Mouse (Mus musculus): Measurements from ENCODE around the gene Trim44.

Gene Trim44

GRCm38 (mm10) chr2:102364565-102365200 lies 42.9 kb downstream of the Trim44 start:
- no peak for DNase-seq (ENCODE audit: low spot score)

DNA sequence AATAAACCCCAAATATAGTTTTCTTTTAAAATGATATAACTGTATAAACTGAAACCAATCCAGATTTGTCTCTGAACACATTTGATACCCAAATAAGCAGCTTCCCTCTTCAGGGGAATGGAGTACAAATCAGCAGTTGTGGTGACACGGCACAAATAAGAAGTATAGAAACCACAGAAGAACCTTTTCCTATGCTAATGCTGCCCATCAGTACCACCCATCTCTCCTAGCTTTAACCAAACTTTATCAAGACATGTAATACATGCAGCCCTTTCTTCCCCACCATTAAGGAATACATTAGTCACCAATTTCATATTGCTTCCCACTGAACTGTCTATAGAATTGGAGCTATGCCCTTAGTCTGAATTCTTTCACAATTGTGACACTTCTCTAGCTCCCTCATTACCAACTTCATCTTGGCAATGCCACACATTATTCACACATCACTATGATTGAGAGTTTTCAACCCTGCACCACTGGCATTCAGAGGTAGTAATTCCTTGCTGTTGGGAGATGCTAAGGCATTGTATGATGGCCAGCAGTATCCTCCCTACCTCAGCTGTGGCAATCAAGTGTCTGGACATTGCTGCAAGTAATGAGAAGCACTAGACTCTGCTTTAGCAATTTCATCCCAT lies 44.6 kb downstream of the Trim44 start:
- no peak for DNase-seq (ENCODE audit: low spot score)

DNA sequence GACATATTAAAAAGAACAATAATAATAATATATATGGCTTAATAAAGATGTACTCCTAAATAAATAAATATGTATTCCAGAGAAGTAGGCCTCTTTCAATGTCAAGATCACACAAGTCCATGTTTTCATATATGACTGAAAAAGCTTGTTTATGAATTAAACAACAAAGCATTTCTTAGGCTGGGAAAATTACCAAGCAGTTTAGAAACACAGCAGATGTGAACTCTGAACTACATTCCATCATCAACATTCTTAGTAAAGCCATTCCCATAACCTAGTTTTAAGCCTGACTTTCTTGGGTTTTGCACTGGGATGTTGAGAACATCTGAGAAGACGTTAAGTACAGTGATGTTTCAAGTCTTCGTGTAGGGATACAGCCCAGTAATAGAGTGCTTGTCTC lies 45.4 kb downstream of the Trim44 start:
- no peak for DNase-seq (ENCODE audit: low spot score)

DNA sequence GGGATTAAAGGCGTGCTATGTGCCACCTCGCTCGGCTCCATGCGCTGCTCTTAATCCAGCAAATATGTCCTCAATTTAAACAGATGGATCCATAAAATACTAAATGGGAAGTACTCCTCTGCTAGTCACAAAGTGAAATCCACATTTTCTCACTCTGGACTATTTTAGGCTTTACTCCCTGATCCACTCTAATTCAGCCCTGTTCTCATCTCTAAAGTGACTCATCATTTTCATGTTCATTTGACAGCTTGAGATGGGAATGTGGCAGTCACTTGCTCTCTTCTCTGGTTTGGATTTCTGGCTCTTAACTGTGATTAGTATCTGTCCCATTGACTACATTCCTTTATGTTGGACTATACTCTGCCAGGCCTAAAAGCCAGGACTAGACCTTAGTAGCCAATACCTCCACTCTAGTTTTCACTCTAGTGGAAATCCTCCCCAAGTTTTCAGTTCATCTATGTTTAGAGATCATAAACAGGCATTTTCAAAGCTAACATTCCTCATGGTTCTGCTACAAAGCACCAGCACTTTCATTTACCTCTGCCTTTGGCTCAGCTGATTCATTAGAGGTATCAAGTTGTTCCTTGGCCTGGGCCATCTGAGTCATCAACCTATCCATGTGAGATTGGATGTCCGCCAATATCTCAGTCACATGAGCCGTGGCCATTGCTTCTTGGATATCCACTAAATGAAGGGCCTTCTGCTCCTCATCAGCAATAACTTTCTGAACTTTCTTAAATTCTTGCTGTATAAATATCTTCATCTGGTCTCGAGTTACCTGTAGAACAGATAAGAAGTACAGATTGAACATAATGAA lies 50.5 kb downstream of the Trim44 start:
- no peak for DNase-seq (ENCODE audit: low spot score)

DNA sequence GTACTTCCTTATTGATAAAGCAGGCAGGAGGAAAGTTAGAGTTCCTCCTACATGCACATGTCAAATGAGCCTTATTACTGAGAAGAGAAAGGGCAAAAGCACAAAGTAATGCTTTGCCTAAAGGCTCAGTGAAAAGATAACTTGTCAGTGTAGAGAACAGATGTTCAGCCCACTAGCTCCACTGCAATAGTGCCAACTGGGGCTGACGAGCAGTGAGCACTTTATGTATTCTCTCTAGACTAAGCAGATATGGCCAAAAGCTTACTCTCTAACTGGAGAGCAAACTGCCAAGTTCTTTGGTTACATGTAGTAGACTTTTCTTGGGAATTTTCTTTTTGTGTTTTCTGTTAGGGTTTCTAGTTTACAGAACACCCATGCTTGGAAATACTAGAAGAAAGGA lies 53.6 kb downstream of the Trim44 start:
- no peak for DNase-seq (ENCODE audit: low spot score)

DNA sequence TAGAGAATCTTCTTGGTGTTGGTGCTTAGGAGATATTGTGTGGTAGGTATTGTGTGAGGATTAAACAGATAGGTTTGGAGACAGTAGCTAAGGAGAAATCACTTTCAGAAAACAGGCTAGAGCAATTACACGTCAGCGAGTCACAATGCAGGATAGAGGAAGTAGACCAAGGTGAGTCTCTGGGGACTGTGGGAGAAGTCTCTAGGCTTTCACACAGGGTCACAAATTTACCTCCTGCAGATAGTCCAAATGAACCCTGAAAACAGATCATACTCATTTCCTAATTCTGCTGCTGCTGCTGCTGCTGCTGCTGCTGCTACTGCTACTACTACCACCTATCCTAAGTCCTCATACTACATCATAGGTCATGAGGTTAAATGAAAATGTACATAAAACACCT lies 66.2 kb downstream of the Trim44 start:
- DNase-seq (ENCODE audit: low spot score) = no peak

DNA sequence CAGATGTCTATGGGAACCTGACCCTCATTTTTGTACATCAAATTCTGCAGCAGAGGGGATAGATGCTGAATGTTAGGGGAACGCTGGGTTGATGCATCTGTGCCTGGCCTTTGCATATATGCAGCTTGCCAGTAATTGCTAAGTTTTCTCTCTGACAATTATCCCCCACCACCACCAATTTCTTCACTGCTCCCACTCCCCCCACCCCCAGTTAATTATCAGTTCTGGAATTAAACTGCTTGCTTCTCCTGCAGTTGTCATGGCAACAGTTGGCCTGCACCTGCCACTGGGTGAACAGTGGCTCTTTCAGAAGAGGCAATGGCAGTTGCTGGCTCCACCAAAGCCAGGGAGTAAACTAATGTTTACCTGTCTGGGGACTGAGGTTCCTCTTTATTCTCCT lies 70.8 kb downstream of the Trim44 start:
- peak; percentile 55 for DNase-seq (ENCODE audit: low spot score)

DNA sequence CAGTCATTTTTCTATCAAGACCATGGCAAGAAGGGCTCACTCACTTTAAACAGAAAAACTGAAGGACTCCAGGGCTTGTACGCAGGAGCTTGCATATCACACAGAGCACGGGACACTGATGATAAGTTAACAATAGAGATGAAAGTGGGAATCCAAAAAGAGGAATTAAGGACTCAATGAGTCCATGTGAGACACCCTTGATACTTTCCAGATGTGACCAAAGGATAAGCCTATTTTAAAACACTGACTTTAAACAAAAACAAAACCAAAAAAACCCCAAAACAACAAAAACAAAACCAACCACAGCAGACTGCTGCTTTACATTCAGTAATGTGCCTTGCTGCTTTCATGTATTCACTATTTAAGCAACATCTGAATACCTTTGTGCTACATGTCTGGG lies 75.7 kb downstream of the Trim44 start:
- DNase-seq (ENCODE audit: low spot score) = no peak

- DNase-seq (ENCODE audit: low spot score) = no peak
Observed at GRCm38 (mm10) chr2:102331092-102331491, 76.5 kb downstream of the Trim44 start.

DNA sequence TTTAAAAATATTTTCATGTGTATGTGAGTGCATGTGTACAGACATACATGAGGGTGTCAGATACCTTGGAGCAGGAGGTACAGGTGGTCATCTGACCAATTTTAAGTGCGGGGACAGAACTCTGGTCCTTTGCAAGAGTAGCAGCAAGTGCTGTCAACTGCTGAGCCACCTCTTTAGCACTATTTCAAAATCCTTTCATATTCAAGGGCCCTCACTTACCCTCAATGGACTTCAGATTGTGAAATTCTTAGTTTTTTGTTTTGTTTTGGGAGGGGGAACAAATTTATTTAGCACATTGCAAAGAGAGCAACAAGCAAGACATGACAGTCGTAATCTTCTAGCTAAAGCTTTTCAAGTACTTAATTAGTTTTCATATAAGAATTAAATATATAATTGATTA lies 81.7 kb downstream of the Trim44 start:
- no peak for DNase-seq (ENCODE audit: low spot score)

DNA sequence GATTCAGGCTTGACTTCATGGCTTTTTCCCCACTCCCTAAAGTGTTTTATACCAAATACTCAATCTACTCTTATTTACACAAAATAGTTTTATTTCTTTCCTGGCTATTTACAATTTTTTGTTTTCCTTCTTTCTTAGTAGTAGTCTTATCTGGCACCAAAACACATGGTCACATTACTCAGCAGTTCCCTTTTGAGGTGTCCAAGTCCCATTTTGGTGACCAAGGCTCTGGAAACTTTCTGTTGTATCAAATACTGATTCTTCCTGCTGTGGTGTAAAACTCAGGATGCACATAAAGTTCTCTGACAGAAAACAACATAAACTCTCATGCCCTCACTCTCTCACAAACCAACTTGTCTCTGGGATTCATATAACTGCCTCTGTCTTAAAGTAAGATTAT lies 83.3 kb downstream of the Trim44 start:
- no peak for DNase-seq (ENCODE audit: low spot score)

GRCm38 (mm10) chr2:102316540-102316939 lies 91.1 kb downstream of the Trim44 start:
- DNase-seq (ENCODE audit: low spot score) = no peak

GRCm38 (mm10) chr2:102315153-102315552 lies 92.5 kb downstream of the Trim44 start:
- DNase-seq (ENCODE audit: low spot score) = no peak

- no peak for DNase-seq (ENCODE audit: low spot score)
Observed at GRCm38 (mm10) chr2:102314610-102315009, 93.0 kb downstream of the Trim44 start.

DNA sequence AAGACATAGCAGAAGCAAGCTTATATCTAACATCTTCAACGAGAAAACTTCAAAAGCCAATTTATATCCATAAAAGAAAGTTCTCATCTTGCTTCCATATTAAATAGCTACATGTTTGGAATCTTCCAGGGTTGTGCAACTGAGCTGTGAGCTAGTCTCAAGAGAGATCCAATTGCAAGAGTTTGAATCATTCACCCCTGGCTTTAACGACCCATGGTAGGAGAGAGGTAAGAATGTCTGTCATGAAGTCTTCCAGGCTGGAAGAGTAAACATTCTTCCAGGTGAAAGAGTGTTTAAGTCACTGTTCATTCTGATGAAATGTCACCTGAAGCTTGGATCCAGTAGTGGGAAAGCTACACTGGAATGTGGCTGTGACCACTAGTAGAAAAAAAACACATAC lies 93.6 kb downstream of the Trim44 start:
- DNase-seq (ENCODE audit: low spot score) = no peak

- DNase-seq (ENCODE audit: low spot score) = no peak
Observed at GRCm38 (mm10) chr2:102312903-102313302, 94.7 kb downstream of the Trim44 start.

- DNase-seq (ENCODE audit: low spot score) = no peak
Observed at GRCm38 (mm10) chr2:102303274-102303673, 104.4 kb downstream of the Trim44 start.

DNA sequence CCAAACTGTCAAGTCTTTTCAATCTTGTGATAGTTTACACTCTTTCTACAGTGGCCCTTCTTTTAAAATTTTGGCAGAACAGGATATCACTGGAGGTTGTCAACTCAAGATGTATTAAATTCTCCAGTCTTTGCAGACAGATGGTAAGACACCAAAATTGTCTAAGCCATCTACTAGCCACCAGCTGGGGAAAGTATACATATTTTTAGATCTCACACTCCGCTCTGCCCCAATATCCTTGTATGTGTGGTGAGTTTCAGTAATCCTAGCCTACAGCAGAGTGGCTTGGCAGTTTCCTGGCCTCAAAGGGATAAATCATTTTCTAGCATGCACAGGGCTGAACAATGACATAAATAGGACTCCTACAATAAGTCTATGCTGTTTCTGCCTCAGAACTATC lies 105.1 kb downstream of the Trim44 start:
- no peak for DNase-seq (ENCODE audit: low spot score)

DNA sequence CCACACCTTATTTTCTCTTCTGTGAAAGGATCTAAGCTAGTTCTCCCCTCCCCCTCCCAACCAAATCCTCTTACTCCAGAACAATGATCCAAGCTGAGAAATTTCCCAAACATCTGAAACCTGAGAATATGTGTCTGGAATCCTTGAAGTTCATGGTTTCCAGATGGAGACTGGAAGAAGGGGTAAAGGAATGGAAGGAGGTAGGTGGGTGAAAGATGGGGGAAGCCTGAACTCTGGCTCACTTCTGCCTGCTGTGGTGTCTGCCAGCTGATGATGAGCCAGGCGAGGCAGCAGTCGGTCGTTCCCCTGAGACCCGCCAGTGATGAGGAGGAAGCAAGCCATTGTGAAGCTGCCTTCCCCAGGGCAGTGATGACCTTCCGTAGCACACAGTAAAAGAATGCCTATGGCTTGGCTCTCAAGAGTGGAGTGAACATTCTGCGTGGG lies 112.8 kb downstream of the Trim44 start:
- no peak for DNase-seq (ENCODE audit: low spot score)

- DNase-seq (ENCODE audit: low spot score) = no peak
Observed at GRCm38 (mm10) chr2:102293181-102293580, 114.4 kb downstream of the Trim44 start.

DNA sequence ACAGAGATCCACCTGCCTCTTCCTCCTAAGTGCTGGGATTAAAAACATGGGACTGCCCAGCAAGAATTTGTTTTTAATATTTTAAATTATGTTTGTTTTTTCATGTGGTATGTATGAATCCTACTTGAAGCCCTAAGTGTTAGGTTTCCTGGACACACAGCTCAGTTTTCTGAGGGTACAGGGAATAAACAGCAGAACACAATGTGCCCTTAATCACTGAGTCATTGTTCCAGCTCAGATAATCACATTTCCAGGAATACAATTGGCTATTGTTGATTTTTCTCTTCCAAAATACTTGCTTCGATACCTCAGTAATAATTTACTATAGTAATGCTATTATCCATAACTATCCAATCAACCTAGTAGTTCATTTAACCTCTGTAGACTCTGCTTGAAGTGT lies 115.6 kb downstream of the Trim44 start:
- no peak for DNase-seq (ENCODE audit: low spot score)

GRCm38 (mm10) chr2:102291533-102291932 lies 116.1 kb downstream of the Trim44 start:
- DNase-seq (ENCODE audit: low spot score) = no peak

- peak; percentile 84 for DNase-seq (ENCODE audit: low spot score)
Observed at GRCm38 (mm10) chr2:102290041-102290440, 117.6 kb downstream of the Trim44 start.
